Mouse (Mus musculus): ENCODE measurements around the gene Rabgap1l.

- TF ChIP-seq CTCF (conservative IDR thresholded peaks at IDR 0.05; ENCODE audit: insufficient read depth, insufficient read length, low read depth, low read length) (no peak), POLR2A (IDR thresholded peaks at IDR 0.05; ENCODE audit: low read depth, low read length) (no peak)
These were observed 311.4 kb downstream of the Rabgap1l start for GRCm38 (mm10) chr1:160481643-160482042.
